Mouse (Mus musculus) cerebellum, adult 2 months (tissue): ENCODE data around the gene Tm9sf2.

ENCODE experiments used
- CTCF ChIP-seq: fragments of 200-500 bp; IDR thresholded peaks from 2 replicates; pipeline ENCODE4 v1.5.1; 2011; ENCODE audit warnings: low read depth, mild to moderate bottlenecking, control low read depth, low read length, moderate library complexity, borderline replicate concordance; ENCODE audit not compliant: insufficient read depth
- POLR2A ChIP-seq: fragments of 200-500 bp; IDR thresholded peaks from 2 replicates; pipeline ENCODE4 v1.6.1; 2011; ENCODE audit warnings: low read length, control low read depth, borderline replicate concordance; ENCODE audit not compliant: insufficient read depth

- no peak for TF ChIP-seq CTCF
- no peak for TF ChIP-seq POLR2A
These were observed 29.6 kb downstream of the Tm9sf2 start for GRCm38 (mm10) chr14:122136368-122136928.
